Mouse (Mus musculus): Measurements from ENCODE around the gene Flywch2.

- TF ChIP-seq POLR2A (IDR thresholded peaks at IDR 0.05; ENCODE audit: extremely low read depth, insufficient read depth, low read length) (no peak), CTCF (IDR thresholded peaks at IDR 0.05; ENCODE audit: extremely low read depth, insufficient read depth, low read length) (no peak)
Observed at GRCm38 (mm10) chr17:23762976-23763375, 22.9 kb downstream of the Flywch2 start.

All from cortical plate, adult 2 months (tissue).